Mouse (Mus musculus) spleen, adult 2 months (tissue): ENCODE measurements at regions not wholly inside any gene's neighbourhood (a gene's known extent, or its start where the extent isn't known, plus 50 kb on each side); places are given as distances from the start of the nearest gene placed in this dataset.

Experiments used
- CTCF ChIP-seq: fragments of 200-500 bp; IDR thresholded peaks from 2 replicates; pipeline ENCODE4 v1.5.1; 2011; ENCODE audit warnings: mild to moderate bottlenecking, inconsistent platforms; ENCODE audit not compliant: insufficient read depth, insufficient read length, insufficient replicate concordance; ENCODE audit errors: extremely low read depth
- POLR2A ChIP-seq: fragments of 200-500 bp; IDR thresholded peaks from 2 replicates; pipeline ENCODE4 v1.6.1; 2011; ENCODE audit warnings: low read depth, low read length, inconsistent platforms

DNA sequence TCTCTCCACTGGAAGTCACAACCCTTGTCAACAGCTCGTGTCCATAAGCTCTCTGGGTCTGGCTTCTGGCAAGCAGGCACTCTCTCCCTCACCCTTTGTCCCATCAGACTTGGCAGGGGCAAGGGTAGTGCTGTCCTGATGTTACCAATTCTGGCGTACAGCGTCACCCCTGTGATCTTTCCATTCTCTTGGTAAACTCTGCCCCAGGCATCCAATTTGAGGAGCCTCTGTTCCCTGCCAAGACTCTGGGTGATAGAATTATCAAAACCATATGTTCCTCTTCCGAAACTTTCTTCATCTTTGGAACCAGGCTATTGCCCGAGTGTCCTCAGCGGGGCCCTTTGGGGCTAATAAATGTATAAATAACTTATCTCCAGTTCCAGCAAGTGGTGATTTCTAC is 82.0 kb upstream of the Cpm start:
- TF ChIP-seq CTCF (no peak), POLR2A (no peak)
